Mouse (Mus musculus) G1E (cell line): Measurements from ENCODE around the gene Degs1.

ENCODE experiments used
- CTCF ChIP-seq: IDR thresholded peaks from 2 replicates; pipeline ENCODE4 v1.5.1; 2012; ENCODE audit warnings: low read depth, low read length, inconsistent platforms, mixed read lengths
- GATA1 ChIP-seq: IDR thresholded peaks from 2 replicates; pipeline ENCODE4 v1.6.1; 2012; ENCODE audit warnings: borderline replicate concordance, low read length, inconsistent platforms, mixed read lengths
- GATA2 ChIP-seq: IDR thresholded peaks from 2 replicates; pipeline ENCODE4 v1.6.1; 2012; ENCODE audit warnings: low read depth, low read length, inconsistent platforms, borderline replicate concordance

GRCm38 (mm10) chr1:182255031-182255430 is 27.6 kb downstream of the Degs1 start:
- TF ChIP-seq CTCF (no peak), GATA2 (no peak), GATA1 (no peak)
